Mouse (Mus musculus) embryonic stem cell, embryonic (primary cell): ENCODE measurements around the gene Uqcc1.

Experiments
- CTCF ChIA-PET, 4 experiments: fragments of 300-600 bp in 2 of 4; fragments of 350-600 bp in 2 of 4; sonication (Branson Sonifier 250); formaldehyde crosslinking; loops; one replicate each; lab custom pipeline; 2022; ENCODE audit warnings: inconsistent platforms in 2 of 4; lab: Charles Lee
- POLR2A ChIA-PET, 4 experiments: fragments of 300-600 bp in 2 of 4; fragments of 350-600 bp in 2 of 4; sonication (Branson Sonifier 250); formaldehyde crosslinking; loops; one replicate each; lab custom pipeline; 2022; ENCODE audit warnings: antibody characterized with exemption in 4 of 4, inconsistent platforms in 1 of 4; lab: Charles Lee

Gene Uqcc1

DNA sequence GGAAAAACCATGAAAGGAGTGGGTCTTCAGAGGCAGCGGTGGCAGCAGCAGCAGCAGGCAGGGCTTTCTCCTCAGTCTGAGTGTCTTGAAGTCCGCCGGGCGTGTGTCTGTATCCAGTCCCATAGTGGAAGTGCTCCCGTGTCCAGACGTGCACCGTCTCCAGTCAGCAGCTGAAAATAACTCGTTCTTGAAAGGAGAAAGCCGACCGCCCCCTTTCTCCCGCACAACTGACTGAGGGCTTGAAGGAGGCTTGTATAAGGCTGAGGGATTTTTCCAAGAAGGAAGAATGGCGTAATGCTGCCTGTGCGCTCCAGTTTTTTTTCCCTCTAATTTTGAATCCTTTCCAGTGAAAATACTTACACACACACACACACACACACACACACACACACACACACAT, 15.0 kb upstream of the Uqcc1 start, which contains the start of gene Gdf5:
Gene Gdf5 (minus strand): TSS at position 244 of the 400 bp plus-strand sequence.
- CTCF ChIA-PET = interaction anchor here in 2 of 4 experiments (1.4 to 2.4 kb wide), 8 partner anchors 11 to 144 kb away, joined by 3 to 32 read pairs (median 6); partner anchors contain the start of genes Cep250 (in 2 of the 2) and Fam83c (in 1 of the 2)
- POLR2A ChIA-PET = interaction anchor here in 3 of 4 experiments (0.6 to 9.1 kb wide), 9 partner anchors 11 to 702 kb away, joined by 3 to 75 read pairs (median 4); partner anchors contain the start of genes Cep250 (in 2 of the 3), Cpne1 (in 1 of the 3) and Rbm12 (in 1 of the 3)

DNA sequence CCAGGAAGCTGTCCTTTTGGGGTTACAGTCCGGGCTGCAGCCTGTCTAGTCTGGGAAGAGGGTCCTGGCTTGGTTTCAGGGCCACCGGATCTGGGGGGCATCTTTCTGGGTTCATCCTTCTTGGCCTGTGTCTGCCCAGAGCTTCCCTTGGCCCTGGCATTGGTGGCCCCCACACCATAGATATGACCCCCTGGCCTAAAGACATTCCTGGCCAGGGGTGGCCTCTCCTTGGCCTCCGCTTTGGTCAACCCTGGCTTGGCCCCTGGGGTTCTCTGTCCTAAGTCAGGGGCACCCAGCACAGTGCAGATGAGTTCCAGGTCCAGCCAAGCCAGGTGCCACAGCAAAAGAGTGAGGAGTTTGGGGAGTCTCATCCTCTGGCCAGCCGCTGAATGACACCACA, 14.6 kb upstream of the Uqcc1 start:
- ChIA-PET POLR2A (interaction anchor here in 3 of 4 experiments (0.6 to 9.1 kb wide), 10 partner anchors 11 to 702 kb away, joined by 3 to 75 read pairs (median 4); partner anchors contain the start of genes Cep250 (in 2 of the 3), Cpne1 (in 1 of the 3) and Rbm12 (in 1 of the 3)), CTCF (no interaction called here)

DNA sequence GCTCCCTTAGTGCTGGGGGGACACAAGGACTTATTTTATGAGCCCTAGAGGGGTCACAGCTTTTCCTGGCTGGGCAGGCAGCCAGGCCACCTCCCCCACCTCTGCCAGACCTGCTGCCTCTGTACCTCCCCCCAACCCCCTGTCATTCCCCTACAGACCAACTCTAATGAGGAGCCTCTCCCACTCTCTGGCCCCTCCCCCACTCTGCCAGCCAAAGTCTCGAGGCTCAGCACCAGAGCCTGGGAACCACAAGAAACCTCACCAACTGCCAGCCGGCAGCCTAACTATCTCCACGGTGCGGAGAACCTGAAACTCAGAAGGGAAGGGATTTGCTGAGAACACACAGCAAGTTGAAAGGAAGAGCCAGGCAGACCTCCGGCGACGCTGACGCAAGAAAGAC, 13.4 kb upstream of the Uqcc1 start:
- POLR2A ChIA-PET = interaction anchor here in 3 of 4 experiments (0.9 to 9.1 kb wide), 9 partner anchors 13 to 70 kb away, joined by 3 to 75 read pairs (median 3); partner anchors contain the start of gene Cep250 (in 3 of the 3)
- CTCF ChIA-PET = no interaction called here

DNA sequence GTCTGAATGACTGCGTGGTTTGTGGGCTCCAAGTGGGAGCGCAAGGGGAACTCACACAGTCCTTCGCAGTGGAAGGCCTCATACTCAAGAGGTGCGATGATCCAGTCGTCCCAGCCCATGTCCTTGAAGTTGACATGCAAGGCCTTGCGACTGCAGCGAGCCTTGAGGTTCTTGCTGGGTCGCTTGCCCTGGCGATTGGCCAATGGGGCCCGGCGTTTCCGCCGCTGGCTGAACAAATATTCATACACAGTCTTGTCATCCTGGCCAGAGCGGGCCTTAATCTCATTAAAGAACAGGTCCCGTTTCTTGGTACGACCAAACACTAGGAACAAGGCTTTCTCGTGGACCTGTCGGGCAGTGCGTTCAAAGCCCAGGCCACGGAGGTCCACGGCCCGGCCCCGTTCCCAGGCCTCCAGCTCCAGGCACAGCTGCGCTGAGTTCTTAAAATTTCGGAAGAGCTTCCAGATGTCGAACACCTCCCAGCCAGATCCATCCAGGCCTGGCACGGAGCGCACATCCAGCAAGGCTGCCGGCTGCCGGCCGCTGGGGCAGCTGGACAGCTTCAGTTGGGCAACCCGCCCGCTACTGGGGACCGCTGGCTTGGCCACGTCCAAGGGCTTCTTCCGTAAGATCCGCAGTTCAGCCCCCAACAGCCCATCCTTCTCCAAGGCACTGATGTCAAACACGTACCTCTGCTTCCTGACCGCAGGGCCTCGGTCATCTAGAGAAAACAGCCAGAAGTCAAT, 11.8 kb upstream of the Uqcc1 start:
- CTCF ChIA-PET = no interaction called here
- POLR2A ChIA-PET = interaction anchor here in 2 of 4 experiments (1.2 to 9.1 kb wide), 9 partner anchors 9 to 1721 kb away, joined by 3 to 75 read pairs (median 5); partner anchors contain the start of genes Cep250 (in 2 of the 2) and Uqcc1 (in 1 of the 2)

DNA sequence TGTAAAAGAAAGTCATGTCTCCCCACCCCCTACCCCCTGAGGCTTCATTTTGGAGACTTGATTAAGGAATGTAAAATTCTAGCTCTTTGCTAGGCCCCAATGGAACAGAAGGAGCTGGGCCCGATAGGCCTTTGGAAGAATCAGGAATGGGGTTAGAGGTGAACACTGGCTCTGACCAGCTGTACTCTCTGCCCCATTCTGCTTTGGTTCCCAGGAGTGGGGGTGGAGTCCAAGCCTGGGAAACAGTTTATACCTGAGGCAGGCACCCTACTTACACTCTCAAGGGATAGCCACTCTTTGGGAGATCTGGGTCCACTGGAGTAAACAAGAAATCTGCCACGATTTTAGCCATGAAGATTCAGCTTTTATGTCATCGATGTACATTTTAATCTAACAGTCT, 10.6 kb upstream of the Uqcc1 start, which contains the start of gene Gm15557:
Gene Gm15557 (plus strand): TSS at position 48 of the 400 bp plus-strand sequence.
- POLR2A ChIA-PET = interaction anchor here (0.6 to 9.1 kb wide), 20 partner anchors 9 to 170 kb away, joined by 3 to 75 read pairs (median 4); partner anchors contain the start of genes Uqcc1 (in 3 of the 4), Cep250 (in 1 of the 4) and Eif6 (in 1 of the 4)
- CTCF ChIA-PET = interaction anchor here in 2 of 4 experiments (0.6 to 1.0 kb wide), 2 partner anchors 9 to 62 kb away, joined by 3 read pairs; no protein-coding TSS in a partner anchor

DNA sequence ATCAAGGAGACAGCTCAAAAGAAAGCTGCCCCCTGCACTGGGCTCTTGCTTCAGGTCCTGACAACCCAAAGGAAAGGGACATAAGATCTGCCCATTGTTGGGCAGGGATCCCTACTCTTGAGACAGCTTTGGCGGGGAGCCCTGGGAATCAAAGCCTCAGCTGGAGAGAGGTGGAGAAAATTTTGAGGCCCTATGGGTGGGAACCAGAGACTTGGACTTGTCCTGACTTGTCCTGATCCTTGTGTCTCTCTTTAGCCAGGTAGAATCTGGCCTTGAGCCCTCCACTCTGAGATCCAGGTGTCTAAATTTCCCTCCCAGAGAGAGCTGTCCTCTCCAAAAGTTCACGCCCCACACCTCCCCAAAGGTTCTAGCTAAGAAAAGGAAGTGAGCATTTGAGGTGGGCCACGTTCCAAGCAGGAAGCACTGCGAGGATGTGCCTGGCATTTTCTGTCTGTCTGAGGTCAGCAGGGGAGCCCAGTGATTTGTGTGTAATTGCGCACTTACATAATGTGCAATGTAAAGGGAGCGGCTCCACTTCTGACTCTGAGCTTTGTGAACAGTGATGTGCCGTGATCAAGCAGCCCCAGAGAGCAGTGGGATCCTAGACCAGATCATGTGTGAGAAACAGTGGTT, 9.9 kb upstream of the Uqcc1 start:
- ChIA-PET POLR2A (interaction anchor here (0.6 to 9.1 kb wide), 22 partner anchors 9 to 277 kb away, joined by 3 to 75 read pairs (median 4); partner anchors contain the start of genes Uqcc1 (in 3 of the 4), Cep250 (in 2 of the 4) and Eif6 (in 1 of the 4)), CTCF (interaction anchor here in 2 of 4 experiments (0.6 to 1.0 kb wide), 2 partner anchors 11 to 61 kb away, joined by 3 read pairs; no protein-coding TSS in a partner anchor)

DNA sequence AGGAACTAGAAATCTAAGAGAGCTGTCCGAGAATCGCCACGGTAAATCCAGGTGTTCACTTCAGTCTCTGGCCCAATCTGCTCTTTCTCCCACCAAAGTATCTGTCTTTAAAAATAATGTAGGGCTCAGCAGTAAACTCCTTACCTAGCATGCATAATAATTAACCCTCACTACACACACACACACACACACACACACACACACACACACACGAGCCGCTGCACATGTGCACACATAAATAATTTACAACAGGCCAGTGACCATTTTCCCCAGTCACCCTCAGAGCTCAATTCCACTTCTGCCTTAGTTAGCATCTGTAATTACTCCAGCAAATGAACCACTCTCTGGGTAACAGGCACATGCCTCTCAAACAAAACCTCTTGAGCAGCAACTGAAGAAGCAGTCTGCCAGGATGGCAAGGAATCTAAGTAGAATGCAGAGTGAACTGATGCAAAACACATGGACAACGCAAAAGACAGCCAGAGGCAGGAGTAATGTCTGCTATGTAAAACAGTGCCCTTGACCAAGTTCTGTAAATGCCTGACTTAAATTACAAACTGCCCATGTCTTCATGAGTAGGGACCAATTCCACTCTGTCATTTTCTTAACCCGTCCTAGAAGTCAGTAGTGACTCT, 1.3 kb downstream of the Uqcc1 start:
- POLR2A ChIA-PET = interaction anchor here in 2 of 4 experiments (0.7 to 3.4 kb wide), 20 partner anchors 11 to 250 kb away, joined by 3 to 46 read pairs (median 3); partner anchors contain the start of genes Cep250 (in 2 of the 2), Gm15557 (in 2 of the 2), Cpne1 (in 1 of the 2) and Rbm12 (in 1 of the 2)
- CTCF ChIA-PET = interaction anchor here in 1 of 4 experiments (0.7 kb wide), 1 partner anchor 11 kb away, joined by 3 read pairs; no protein-coding TSS in a partner anchor

DNA sequence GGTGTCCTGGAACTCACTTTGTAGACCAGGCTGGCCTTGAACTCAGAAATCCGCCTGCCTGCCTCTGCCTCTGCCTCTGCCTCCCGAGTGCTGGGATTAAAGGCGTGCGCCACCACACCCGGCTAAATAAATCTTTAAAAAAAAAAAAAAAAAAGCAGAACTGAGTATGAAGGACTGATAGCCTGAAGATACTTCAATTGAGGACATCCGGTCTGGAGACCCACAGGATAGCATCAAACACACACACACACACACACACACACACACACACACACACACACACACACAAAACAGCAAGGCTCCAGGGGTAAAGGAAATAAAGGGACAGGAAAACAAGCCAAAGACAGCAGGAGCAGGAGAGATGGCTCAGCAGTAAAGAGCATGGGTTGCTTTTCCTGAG, 4.9 kb downstream of the Uqcc1 start:
- POLR2A ChIA-PET = interaction anchor here in 3 of 4 experiments (0.7 to 1.1 kb wide), 5 partner anchors 11 to 793 kb away, joined by 3 to 4 read pairs (median 3); partner anchors contain the start of gene Cep250 (in 1 of the 3)
- CTCF ChIA-PET = interaction anchor here in 1 of 4 experiments (0.9 to 1.0 kb wide), 2 partner anchors 21 to 122 kb away, joined by 3 read pairs; no protein-coding TSS in a partner anchor

DNA sequence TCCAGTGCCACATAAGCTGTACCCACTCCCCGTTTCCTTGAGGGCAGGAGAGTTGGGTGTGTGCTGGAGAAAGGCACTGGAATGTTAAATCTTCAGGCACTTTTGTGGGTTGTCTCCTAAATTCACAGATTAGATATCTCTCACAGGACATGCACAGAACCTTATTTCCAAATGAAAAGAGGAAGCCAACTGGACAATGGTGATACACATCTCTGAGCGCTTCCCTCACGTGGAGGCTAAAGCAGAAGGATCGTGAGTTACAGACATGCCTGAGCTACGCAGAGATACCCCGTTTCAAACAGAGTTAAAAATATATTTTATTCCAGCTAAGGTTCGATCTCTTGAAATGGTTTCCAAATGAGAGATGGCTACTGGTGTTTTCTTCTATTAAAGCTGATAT, 7.0 kb downstream of the Uqcc1 start:
- ChIA-PET CTCF (interaction anchor here in 2 of 4 experiments (0.6 to 0.8 kb wide), 3 partner anchors 23 to 631 kb away, joined by 3 to 7 read pairs (median 4); no protein-coding TSS in a partner anchor), POLR2A (interaction anchor here in 2 of 4 experiments (0.6 to 1.2 kb wide), 4 partner anchors 19 to 188 kb away, joined by 3 to 5 read pairs (median 3); partner anchors contain the start of genes Cpne1 (in 1 of the 2) and Rbm12 (in 1 of the 2))

DNA sequence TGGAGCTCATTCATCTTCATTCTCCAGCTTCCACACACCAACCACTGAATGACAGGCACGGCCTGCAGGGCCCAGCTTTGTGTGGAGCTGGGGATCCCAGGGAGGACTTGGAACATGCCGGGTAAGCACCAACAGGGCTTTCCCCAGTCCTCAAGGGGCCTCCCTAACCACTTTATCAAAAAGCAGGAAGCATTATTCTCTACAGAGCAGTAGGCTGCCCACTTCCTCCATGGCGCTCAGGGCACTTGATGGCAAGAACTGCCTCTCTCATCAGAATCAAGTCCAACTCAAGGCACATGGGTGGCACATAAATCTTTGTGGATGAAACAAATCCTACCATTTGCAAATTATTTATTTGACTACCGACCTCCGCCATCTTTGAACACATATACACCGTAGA, 15.4 kb downstream of the Uqcc1 start:
- POLR2A ChIA-PET = interaction anchor here in 2 of 4 experiments (0.6 to 1.0 kb wide), 2 partner anchors 11 kb away, joined by 3 read pairs; no protein-coding TSS in a partner anchor

DNA sequence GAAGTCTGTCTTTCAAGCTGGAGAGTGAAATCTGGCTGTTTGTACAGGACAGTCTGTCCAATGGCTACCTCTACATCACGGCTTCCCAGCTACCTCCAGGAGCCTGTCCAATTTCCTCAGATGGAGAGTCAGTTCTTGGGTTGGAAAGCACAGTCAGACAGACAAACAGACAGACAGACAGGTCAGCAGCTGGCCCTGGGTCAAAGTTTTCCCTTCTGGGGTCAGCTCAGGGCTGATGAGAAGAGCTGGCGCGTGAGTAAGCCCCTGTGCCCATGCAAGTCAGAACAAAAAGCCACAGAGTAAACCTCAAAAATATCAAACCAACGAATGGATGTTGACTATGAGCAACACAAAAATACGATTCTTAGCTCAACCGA, 26.5 kb downstream of the Uqcc1 start:
- CTCF ChIA-PET = interaction anchor here in 1 of 4 experiments (0.7 kb wide), 1 partner anchor 51 kb away, joined by 3 read pairs; no protein-coding TSS in a partner anchor
- POLR2A ChIA-PET = interaction anchor here in 2 of 4 experiments (0.5 to 2.9 kb wide), 8 partner anchors 8 to 47 kb away, joined by 3 to 8 read pairs (median 4); no protein-coding TSS in a partner anchor

More for the DNA sequence above, 15.4 kb downstream of the Uqcc1 start:
- CTCF ChIA-PET = no interaction called here

DNA sequence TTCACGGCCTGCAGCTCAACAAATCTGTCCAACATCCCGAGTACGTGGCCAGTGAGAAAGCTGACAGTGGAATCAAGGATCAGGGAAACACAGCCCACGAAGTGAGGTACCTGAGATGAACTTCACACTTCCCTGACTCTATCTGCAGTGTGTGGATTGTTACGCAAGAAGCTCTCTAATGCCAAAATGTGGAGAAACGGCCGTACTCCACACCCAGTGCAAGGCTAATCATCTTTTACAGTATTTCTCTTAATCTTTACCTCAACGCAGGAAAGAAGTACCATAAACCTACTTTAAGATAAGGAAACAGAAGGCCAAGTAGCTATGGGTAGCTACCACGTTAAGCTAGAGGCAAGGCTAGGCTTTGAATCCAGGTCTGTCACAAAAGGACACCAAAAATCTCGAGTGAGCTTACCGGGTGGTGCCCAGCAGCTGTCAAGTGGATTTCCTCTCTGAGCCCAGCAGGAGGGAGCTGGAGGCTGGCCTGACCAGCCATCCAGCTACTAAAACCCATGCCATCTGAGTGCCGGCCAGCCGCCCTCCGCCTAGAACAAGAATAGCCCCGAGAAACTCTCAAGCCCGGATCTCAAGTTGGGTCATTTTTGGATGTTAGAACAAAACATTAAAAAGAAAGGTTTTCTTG, 27.0 kb downstream of the Uqcc1 start:
- POLR2A ChIA-PET = interaction anchor here in 2 of 4 experiments (0.5 to 2.9 kb wide), 7 partner anchors 12 to 54 kb away, joined by 3 to 8 read pairs (median 4); no protein-coding TSS in a partner anchor
- CTCF ChIA-PET = interaction anchor here in 2 of 4 experiments (0.6 to 0.7 kb wide), 3 partner anchors 36 to 711 kb away, joined by 3 to 6 read pairs (median 3); no protein-coding TSS in a partner anchor

DNA sequence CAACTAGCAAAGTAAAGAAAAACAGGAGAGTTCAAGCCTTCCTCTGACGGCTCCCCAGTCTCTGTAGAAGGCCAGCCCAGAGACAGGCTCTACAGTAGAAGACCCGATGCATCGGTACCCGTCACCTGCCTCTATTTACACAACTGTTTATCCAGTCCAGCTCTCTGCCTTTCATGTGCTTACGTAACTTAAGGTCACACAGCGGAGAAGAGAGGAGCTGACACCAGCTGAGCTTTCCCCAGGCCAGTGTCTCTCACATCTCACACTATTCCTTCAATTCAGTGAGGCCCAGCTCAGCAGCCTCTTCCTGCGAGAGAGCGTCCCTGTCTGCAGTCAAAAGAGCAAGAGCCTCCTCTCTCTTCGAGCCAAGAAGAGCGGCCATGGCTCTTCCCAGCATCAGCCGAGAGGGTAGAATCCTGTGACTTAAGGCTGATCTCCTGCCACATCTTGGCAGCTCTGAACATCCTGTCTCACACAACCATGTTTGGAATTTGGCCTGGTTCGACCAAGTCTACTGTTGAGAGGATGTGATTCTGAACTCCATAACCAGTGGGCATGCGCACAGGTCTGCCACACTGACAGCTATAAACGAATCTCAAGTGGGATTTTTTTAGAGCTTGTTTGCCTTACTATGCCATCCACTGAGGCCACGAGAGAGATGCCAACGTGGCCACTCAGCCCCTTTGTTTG, 34.9 kb downstream of the Uqcc1 start:
- CTCF ChIA-PET = interaction anchor here in 3 of 4 experiments (0.7 to 1.2 kb wide), 5 partner anchors 14 to 63 kb away, joined by 3 to 6 read pairs (median 4); no protein-coding TSS in a partner anchor
- POLR2A ChIA-PET = interaction anchor here in 2 of 4 experiments (0.7 to 2.6 kb wide), 10 partner anchors 9 to 202 kb away, joined by 3 to 8 read pairs (median 4); partner anchors contain the start of genes Cep250 (in 1 of the 2), Eif6 (in 1 of the 2) and Gm15557 (in 1 of the 2)

DNA sequence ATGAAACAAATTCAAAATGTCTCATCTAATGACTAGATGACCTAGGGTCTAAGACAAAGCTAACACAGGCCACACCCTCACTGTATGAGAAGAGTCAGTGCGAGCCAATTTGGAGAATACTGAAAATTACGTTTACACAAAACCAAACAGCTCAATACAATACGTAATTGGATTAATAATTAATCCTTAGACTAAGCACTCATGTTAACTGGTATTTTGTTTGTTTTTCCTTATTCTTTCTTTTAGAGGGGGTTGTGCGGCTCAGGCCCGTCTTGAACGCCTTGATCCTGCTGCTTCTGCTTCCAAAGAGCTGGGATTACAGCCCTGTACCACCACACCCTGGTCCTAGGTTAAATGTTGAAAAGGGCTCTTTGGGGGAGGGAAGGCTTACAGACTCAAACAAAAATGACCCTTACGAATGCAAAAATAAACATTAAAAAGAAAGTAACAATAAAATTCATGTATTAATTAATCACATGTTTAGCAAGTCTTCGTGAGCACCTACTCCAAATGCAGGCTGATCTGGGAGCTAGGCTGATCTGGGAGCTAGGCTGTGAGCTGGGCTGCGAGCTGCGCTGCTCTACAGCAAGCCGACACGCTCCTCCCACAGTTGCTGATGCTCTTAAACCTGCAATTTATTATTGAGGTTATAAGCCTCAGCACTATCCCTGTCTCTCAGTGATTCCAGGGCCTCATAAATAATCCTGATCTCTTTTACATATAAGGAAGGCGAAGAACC, 35.6 kb downstream of the Uqcc1 start:
- CTCF ChIA-PET = interaction anchor here in 3 of 4 experiments (0.7 to 1.2 kb wide), 4 partner anchors 38 to 62 kb away, joined by 3 to 6 read pairs (median 4); no protein-coding TSS in a partner anchor
- POLR2A ChIA-PET = interaction anchor here in 2 of 4 experiments (0.8 to 2.6 kb wide), 8 partner anchors 11 to 202 kb away, joined by 3 to 8 read pairs (median 4); partner anchors contain the start of genes Eif6 (in 1 of the 2) and Gm15557 (in 1 of the 2)

DNA sequence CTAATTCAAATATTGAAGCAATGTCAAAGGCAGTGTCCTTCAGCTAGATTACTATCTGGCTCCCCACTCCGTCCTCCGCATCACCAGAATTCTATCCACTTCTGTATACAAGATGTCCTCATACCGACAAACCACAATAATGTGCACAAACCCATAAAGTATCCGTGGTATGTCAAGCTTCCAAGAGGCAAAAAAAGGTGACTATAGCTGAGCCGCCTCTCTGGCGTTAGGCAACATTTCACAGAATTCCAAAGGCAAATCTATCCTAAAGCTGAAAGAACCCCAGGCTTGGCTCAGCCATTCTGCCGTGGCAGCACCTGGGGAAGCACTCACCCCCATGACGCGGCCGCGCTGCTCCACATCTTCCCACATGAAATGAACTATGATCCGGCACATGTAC, 43.3 kb downstream of the Uqcc1 start:
- POLR2A ChIA-PET = interaction anchor here in 1 of 4 experiments (1.7 kb wide), 1 partner anchor 11 kb away, joined by 4 read pairs; no protein-coding TSS in a partner anchor
- CTCF ChIA-PET = no interaction called here
